Mouse (Mus musculus): Measurements from ENCODE around the gene Gm43552. TPM values are rescaled to one million over a fixed set of nuclear protein-coding genes. Genes with fewer than 3 reads are reported as not detected.
A peak's percentile ranks its signal among the peaks of the same experiment; 100 is the strongest.

Gm43552 gene
- total RNA-seq, 2 experiments from 2014 or later: 1.3 to 3.7 TPM

- no peak for DNase-seq
These were observed 54.6 kb downstream of the Gm43552 start for GRCm38 (mm10) chr5:65438041-65438440.

GRCm38 (mm10) chr5:65435806-65436561, 56.6 kb downstream of the Gm43552 start, which contains the start of gene Ugdh:
Gene Ugdh, minus strand, starts transcription at chr5:65435949.
- DNase-seq: peak; percentile 95

- no peak for DNase-seq
These were observed 57.2 kb downstream of the Gm43552 start for GRCm38 (mm10) chr5:65435363-65435805.

- no peak for DNase-seq
These were observed 57.9 kb downstream of the Gm43552 start for GRCm38 (mm10) chr5:65434471-65435362.

GRCm38 (mm10) chr5:65429441-65429840, 63.2 kb downstream of the Gm43552 start:
- DNase-seq: no peak

GRCm38 (mm10) chr5:65428321-65428720, 64.3 kb downstream of the Gm43552 start:
- no peak for DNase-seq

- DNase-seq: no peak
These were observed 67.4 kb downstream of the Gm43552 start for GRCm38 (mm10) chr5:65425251-65425650.

GRCm38 (mm10) chr5:65424215-65424614, 68.4 kb downstream of the Gm43552 start:
- no peak for DNase-seq

GRCm38 (mm10) chr5:65422803-65423202, 69.8 kb downstream of the Gm43552 start:
- DNase-seq: no peak

- DNase-seq: no peak
These were observed 71.8 kb downstream of the Gm43552 start for GRCm38 (mm10) chr5:65420822-65421221.

- DNase-seq: no peak
These were observed 73.5 kb downstream of the Gm43552 start for GRCm38 (mm10) chr5:65419136-65419535.

GRCm38 (mm10) chr5:65415653-65416458, 76.8 kb downstream of the Gm43552 start:
- DNase-seq: no peak

- no peak for DNase-seq
These were observed 84.6 kb downstream of the Gm43552 start for GRCm38 (mm10) chr5:65407989-65408388.

- DNase-seq: peak; percentile 78
These were observed 91.2 kb downstream of the Gm43552 start for GRCm38 (mm10) chr5:65401251-65401994.

- no peak for DNase-seq
These were observed 98.2 kb downstream of the Gm43552 start for GRCm38 (mm10) chr5:65394425-65394824.

- DNase-seq: no peak
These were observed 100.9 kb downstream of the Gm43552 start for GRCm38 (mm10) chr5:65391753-65392152.

GRCm38 (mm10) chr5:65390648-65391644, 101.7 kb downstream of the Gm43552 start, which contains the start of the genes Rpl9 and Lias:
Gene Rpl9, minus strand, starts transcription at chr5:65391444.
Gene Lias, plus strand, starts transcription at chr5:65391497.
- DNase-seq: peak; percentile 99

- DNase-seq: no peak
These were observed 105.4 kb downstream of the Gm43552 start for GRCm38 (mm10) chr5:65387008-65387867.

GRCm38 (mm10) chr5:65385704-65386103, 106.9 kb downstream of the Gm43552 start:
- no peak for DNase-seq

Measured in gastrocnemius, postnatal 10 days (tissue).